Mouse (Mus musculus) stomach, postnatal 0 days (tissue): ENCODE results near the gene Sik1. TPM values are rescaled to one million over a fixed set of nuclear protein-coding genes. Genes with fewer than 3 reads are reported as not detected.

Source experiments
- ATAC-seq: fragments of 200-750 bp; cut with Nextera tagmentation; 2 replicates; pipeline ENCODE4 v1.8.0; 2017; ENCODE audit not compliant: low FRiP score, low TSS enrichment
- DNase-seq: peaks from one replicate; pipeline ENCODE4 v3.0.0-alpha.2; 2016; ENCODE audit warnings: low spot score
- H3K27ac ChIP-seq: fragments of 300-500 bp; sonication (generic); replicated peaks from 2 replicates; pipeline ENCODE4 v1.5.1; 2014; ENCODE audit warnings: mild to moderate bottlenecking, control low read depth
- H3K27me3 ChIP-seq: fragments of 300-500 bp; sonication (generic); 2 replicates; pipeline ENCODE4 v1.6.1; 2014; ENCODE audit warnings: low read length; ENCODE audit not compliant: control insufficient read depth, insufficient read depth
- H3K36me3 ChIP-seq: fragments of 300-500 bp; sonication (generic); 2 replicates; pipeline ENCODE4 v1.6.1; 2014; ENCODE audit warnings: low read length, mixed read lengths; ENCODE audit not compliant: control insufficient read depth, insufficient read depth
- H3K4me1 ChIP-seq: fragments of 300-500 bp; sonication (generic); replicated peaks from 2 replicates; pipeline ENCODE4 v1.6.1; 2014; ENCODE audit warnings: antibody characterized with exemption; ENCODE audit not compliant: control insufficient read depth, insufficient read depth
- H3K4me2 ChIP-seq: fragments of 300-500 bp; sonication (generic); replicated peaks from 2 replicates; pipeline ENCODE4 v1.6.1; 2014; ENCODE audit warnings: low read depth, mild to moderate bottlenecking, control low read depth, moderate library complexity
- H3K4me3 ChIP-seq: fragments of 300-500 bp; sonication (generic); 2 replicates; pipeline ENCODE4 v1.5.1; 2014; ENCODE audit warnings: low read depth, low read length, control low read depth
- H3K9ac ChIP-seq: fragments of 300-500 bp; sonication (generic); 2 replicates; pipeline ENCODE4 v1.6.1; 2014; ENCODE audit warnings: mild to moderate bottlenecking, low read length, control low read depth, mixed read lengths
- H3K9me3 ChIP-seq: fragments of 300-500 bp; sonication (generic); 2 replicates; pipeline ENCODE4 v1.6.1; 2016; ENCODE audit warnings: low read length; ENCODE audit not compliant: control insufficient read depth
- CTCF ChIP-seq: IDR thresholded peaks from 2 replicates; pipeline ENCODE4 v1.5.1; 2016; ENCODE audit warnings: antibody characterized with exemption, low read depth, mild to moderate bottlenecking, moderate library complexity
- EP300 ChIP-seq: optimal IDR thresholded peaks from 2 replicates; pipeline ENCODE3; 2016; ENCODE audit warnings: antibody characterized with exemption
- WGBS: fragments of 180-500 bp; shearing (Covaris S2); extraction: QIAGEN DNeasy Blood & Tissue Kit; methylation state at CpG from one replicate; pipeline ENCODE4 v1.1.7; 2014; 5-methylcytosine and 5-hydroxymethylcytosine counted together
- polyA plus RNA-seq: library from polyadenylated mRNA; unstranded; fragments of >200 nt; fragmentation: Nextera tagmentation; extraction: Ambion mirVana; gene quantifications from 2 replicates; pipeline ENCODE4 v1.2.1, GENCODE M21; 2015

Gene Sik1
- polyA plus RNA-seq, 1 experiment from 2014 or later: 18.2 TPM

DNA sequence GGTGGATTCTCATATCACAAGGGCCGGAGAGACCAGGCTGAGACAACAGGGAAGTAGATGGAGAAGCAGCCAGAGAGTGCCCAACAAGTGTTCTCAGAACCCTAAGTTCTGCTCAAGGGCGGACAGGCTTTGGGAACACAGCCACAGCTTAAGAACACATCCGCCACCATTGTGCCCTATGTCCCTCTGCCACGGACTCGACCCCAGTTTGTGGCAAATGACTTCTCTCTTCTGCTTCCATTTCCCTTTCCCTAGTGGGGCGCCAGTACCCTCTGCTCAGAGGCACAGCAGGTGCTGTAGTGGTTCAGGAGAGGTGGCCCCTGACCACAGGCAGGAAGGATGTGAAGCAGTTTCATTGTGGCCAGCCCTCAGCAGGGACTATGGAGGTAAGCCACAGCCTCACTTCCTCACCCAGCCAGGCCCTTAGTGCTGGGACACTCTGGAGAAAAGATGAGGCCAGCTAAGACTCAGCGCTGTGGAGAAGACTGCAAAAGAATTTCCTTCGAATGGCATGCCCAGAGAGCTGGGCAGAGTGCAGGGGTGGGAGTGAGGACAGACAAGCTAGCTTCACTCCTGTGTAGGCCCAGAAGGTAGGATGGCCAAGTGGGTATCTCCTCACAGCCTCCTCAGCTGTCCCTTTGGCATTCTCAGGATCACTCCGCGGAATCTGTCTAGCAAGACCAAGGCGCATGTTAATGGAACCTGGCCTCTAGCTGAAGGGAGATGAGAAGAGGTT is 19.9 kb downstream of the Sik1 start:
- DNase-seq (no peak), ATAC-seq (no peak)
- Histone ChIP-seq H3K4me3 (no peak overlapping the region), H3K27me3 (no peaks in the 10 kb centered on the region), H3K4me1 (peaks cover 11% of the 10 kb centered on the region), H3K9ac (no peak overlapping the region), H3K27ac (peak overlapping the region; percentile 94), H3K9me3 (no peaks in the 10 kb centered on the region), H3K4me2 (no peak overlapping the region), H3K36me3 (no peaks in the 10 kb centered on the region)
- 91% methylated on average over 11 of the region's 11 CpGs for WGBS
- TF ChIP-seq EP300 (no peak), CTCF (no peak)

DNA sequence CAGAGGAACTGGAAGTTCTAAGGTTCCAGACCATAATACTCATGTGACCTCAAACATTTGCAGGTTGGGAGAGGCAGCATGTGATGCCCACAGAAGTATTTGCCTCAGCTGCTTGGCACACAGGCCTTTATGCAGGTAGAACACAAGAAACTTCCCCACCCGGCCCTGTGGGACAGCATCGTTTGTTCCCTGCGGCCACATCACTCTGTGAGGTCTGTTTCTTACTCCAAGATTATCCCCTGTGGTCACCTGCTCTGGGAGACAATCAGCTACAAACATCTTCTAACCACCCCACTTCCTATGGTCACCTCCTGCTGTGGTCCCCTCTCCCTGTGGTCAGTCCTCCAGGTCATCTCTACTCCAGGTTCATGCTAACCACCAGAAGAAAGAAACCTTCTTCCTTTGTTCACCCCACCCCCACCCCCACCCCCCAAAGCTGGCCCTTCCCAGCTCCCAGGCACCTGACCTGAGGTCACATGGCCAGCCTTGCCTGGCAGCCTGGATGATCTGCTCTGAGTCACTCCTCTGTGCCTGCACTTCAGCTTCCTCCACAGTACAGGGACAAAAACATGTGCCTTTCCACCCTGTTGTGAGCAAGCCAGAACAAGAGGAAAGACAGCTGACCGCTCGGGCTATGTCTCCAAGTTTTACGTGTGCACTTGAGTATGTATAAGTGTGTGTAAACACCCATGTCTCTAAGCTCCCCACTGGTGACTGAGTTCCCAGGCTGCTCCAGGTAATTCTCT is 21.1 kb downstream of the Sik1 start:
- Histone ChIP-seq H3K27me3 (no peaks in the 10 kb centered on the region), H3K4me2 (no peak overlapping the region), H3K9me3 (no peaks in the 10 kb centered on the region), H3K27ac (peak overlapping the region; percentile 94), H3K9ac (no peak overlapping the region), H3K4me1 (peaks cover 11% of the 10 kb centered on the region), H3K36me3 (no peaks in the 10 kb centered on the region), H3K4me3 (no peak overlapping the region)
- ATAC-seq (peak; percentile 88), DNase-seq (peak; percentile 75)
- TF ChIP-seq EP300 (no peak), CTCF (no peak)
- WGBS: 37% methylated on average over 6 of the region's 6 CpGs

DNA sequence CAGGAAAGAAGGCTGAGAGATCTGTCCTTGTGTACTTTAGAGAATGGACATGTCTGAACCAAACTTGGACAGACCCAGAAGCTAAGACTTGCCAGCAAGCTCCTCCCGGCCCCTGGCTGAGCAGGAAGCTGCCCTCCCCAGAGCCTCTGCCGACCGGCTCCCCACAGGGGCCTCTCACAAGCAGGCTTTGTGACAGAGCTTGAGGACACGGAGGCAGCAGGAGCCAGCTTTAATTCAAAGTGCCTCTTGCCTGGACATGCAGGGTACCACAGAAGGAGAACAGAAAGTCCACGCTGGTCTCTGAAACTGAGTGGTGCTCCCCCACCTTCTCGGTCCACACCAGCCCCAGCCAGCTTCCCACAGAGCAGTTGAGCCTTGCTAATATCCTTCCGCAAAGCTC is 21.9 kb downstream of the Sik1 start:
- peak; percentile 51 for DNase-seq
- Histone ChIP-seq H3K4me2 (no peak overlapping the region; the same call in 1 of the 2 replicates), H3K27ac (peak overlapping the region; percentile 94), H3K9ac (peak overlapping the region; percentile 31; the same call in 1 of the 2 replicates), H3K9me3 (no peaks in the 10 kb centered on the region), H3K4me1 (peaks cover 11% of the 10 kb centered on the region), H3K4me3 (no peak overlapping the region), H3K27me3 (no peaks in the 10 kb centered on the region), H3K36me3 (no peaks in the 10 kb centered on the region)
- ATAC-seq: peak; percentile 46; the same call in 1 of the 2 replicates
- TF ChIP-seq EP300 (no peak), CTCF (no peak)
- 18% methylated on average over 7 of the region's 7 CpGs for WGBS

DNA sequence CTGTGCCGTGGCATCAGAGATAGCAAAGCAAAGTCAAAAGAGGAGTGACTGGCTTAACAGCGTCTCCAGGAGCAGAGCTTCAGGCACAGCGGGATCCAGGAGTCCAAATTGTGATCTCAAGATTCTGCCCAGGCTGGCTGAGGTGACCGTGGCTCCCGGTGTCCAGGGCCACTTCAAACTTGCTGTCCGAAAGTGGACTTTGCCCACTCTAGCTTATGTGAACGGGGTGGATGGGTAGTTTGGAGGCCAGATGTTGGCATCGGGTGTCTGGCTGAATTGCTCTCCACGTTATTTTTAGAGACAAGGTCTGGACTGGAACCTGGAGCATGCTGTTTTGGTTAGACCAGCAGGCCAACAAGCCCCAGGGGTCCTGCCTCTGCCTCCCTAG is 23.0 kb downstream of the Sik1 start:
- Histone ChIP-seq H3K9me3 (no peaks in the 10 kb centered on the region), H3K4me3 (no peak overlapping the region), H3K4me2 (no peak overlapping the region), H3K27me3 (no peaks in the 10 kb centered on the region), H3K4me1 (peaks cover 18% of the 10 kb centered on the region), H3K36me3 (no peaks in the 10 kb centered on the region), H3K27ac (no peak overlapping the region; the same call in 1 of the 2 replicates), H3K9ac (no peak overlapping the region)
- ATAC-seq (no peak), DNase-seq (no peak)
- 88% methylated on average over 9 of the region's 9 CpGs for WGBS
- no peak for TF ChIP-seq CTCF
- TF ChIP-seq EP300: no peak

DNA sequence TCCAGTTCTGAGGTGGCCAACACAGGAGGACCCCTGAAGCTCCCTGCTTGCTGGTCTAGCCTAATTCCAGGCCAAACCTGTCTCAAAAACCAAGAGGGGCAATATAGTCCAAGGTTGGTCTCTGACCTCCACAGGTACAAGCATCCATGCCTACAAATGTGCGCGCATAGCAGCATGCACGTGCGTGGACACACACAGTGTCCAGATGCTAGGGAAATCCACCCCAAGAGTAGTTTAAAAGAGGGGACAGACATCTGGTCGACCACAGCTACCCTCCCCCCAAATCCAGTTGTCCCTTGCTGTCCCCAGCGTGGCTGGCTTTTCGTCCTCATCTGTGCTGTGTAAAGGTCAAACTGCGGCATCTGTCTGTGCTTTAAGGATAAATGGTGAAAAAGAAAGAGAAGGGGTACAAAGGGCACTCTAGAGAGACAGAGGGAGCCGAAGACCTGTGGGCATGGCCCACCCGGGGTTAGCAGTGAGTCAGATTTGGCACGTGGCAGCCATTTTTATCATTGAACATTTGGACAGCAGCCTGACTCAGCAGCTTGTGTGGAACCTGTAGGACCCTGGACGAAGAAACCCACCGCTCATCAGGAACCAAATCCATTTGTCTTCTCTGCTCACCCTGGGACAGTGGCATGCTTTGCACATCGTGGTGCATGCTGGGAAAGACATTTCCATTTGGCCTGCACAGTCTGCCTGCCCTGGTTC is 23.6 kb downstream of the Sik1 start:
- H3K27ac ChIP-seq: no peak overlapping the region
- 86% methylated on average over 14 of the region's 14 CpGs for WGBS

More for the DNA sequence above, 23.6 kb downstream of the Sik1 start:
- Histone ChIP-seq H3K4me2 (no peak overlapping the region), H3K27me3 (no peaks in the 10 kb centered on the region), H3K4me3 (no peak overlapping the region), H3K36me3 (no peaks in the 10 kb centered on the region), H3K9ac (no peak overlapping the region), H3K4me1 (peaks cover 23% of the 10 kb centered on the region), H3K9me3 (no peaks in the 10 kb centered on the region)
- no peak for ATAC-seq
- TF ChIP-seq CTCF (no peak), EP300 (no peak)
- DNase-seq: no peak
